Mouse (Mus musculus) frontal cortex, postnatal 25 days (tissue): ENCODE results near the gene Atp6v1g2.

Experiments
- DNase-seq, 2 experiments: peaks; one replicate each; pipeline ENCODE4 v3.0.0; 2022; ENCODE audit warnings: low spot score in 2 of 2

Atp6v1g2 gene

GRCm38 (mm10) chr17:35236996-35237395 lies 3.5 kb downstream of the Atp6v1g2 start:
- DNase-seq, result no peak

- no peak for DNase-seq
Measured at GRCm38 (mm10) chr17:35237504-35237903, 4.0 kb downstream of the Atp6v1g2 start.

GRCm38 (mm10) chr17:35239700-35240099 lies 6.2 kb downstream of the Atp6v1g2 start:
- no peak for DNase-seq

GRCm38 (mm10) chr17:35240384-35241304 lies 7.2 kb downstream of the Atp6v1g2 start:
- DNase-seq, result no peak

GRCm38 (mm10) chr17:35241305-35242014 lies 8.0 kb downstream of the Atp6v1g2 start, which contains the start of gene Ddx39b:
Gene Ddx39b, plus strand, starts transcription at chr17:35241746.
- DNase-seq, result peak; percentile 92 to 94

- DNase-seq, result peak in 1 of 2 experiments; percentile 72
Measured at GRCm38 (mm10) chr17:35242015-35242941, 8.8 kb downstream of the Atp6v1g2 start.

- DNase-seq, result no peak
Measured at GRCm38 (mm10) chr17:35243086-35243485, 9.6 kb downstream of the Atp6v1g2 start.

GRCm38 (mm10) chr17:35244999-35245398 lies 11.5 kb downstream of the Atp6v1g2 start:
- DNase-seq, result no peak

- no peak for DNase-seq
Measured at GRCm38 (mm10) chr17:35245731-35246623, 12.5 kb downstream of the Atp6v1g2 start.

GRCm38 (mm10) chr17:35247144-35247543 lies 13.7 kb downstream of the Atp6v1g2 start:
- no peak for DNase-seq

- no peak for DNase-seq
Measured at GRCm38 (mm10) chr17:35248986-35249385, 15.5 kb downstream of the Atp6v1g2 start.

GRCm38 (mm10) chr17:35249451-35250197 lies 16.2 kb downstream of the Atp6v1g2 start:
- no peak for DNase-seq

GRCm38 (mm10) chr17:35250348-35251120 lies 17.1 kb downstream of the Atp6v1g2 start:
- no peak for DNase-seq

- no peak for DNase-seq
Measured at GRCm38 (mm10) chr17:35251162-35251719, 17.8 kb downstream of the Atp6v1g2 start.

- DNase-seq, result no peak
Measured at GRCm38 (mm10) chr17:35251981-35252380, 18.5 kb downstream of the Atp6v1g2 start.

GRCm38 (mm10) chr17:35252619-35253292 lies 19.3 kb downstream of the Atp6v1g2 start:
- no peak for DNase-seq

GRCm38 (mm10) chr17:35253293-35254093 lies 20.0 kb downstream of the Atp6v1g2 start:
- no peak for DNase-seq
